Mouse (Mus musculus) forebrain, embryonic 16.5 days (tissue): ENCODE data around the gene Pusl1. TPM values are rescaled to one million over a fixed set of nuclear protein-coding genes. Genes with fewer than 3 reads are reported as not detected.
A peak's percentile ranks its signal among the peaks of the same experiment; 100 is the strongest.

Source experiments
- ATAC-seq: fragments of 200-750 bp; cut with Nextera tagmentation; 2 replicates; pipeline ENCODE4 v1.8.0; 2017; ENCODE audit warnings: mild to moderate bottlenecking, moderate library complexity
- H3K27ac ChIP-seq: fragments of 300-500 bp; sonication (generic); 2 replicates; pipeline ENCODE4 v1.5.1; 2014; ENCODE audit warnings: low read length, control low read depth
- H3K27me3 ChIP-seq: fragments of 300-500 bp; sonication (generic); replicated peaks from 2 replicates; pipeline ENCODE4 v1.6.1; 2014; ENCODE audit warnings: low read length; ENCODE audit not compliant: control insufficient read depth, insufficient read depth
- H3K36me3 ChIP-seq: fragments of 300-500 bp; sonication (generic); 2 replicates; pipeline ENCODE4 v1.6.1; 2014; ENCODE audit not compliant: control insufficient read depth, insufficient read depth
- H3K4me1 ChIP-seq: fragments of 300-500 bp; sonication (generic); replicated peaks from 2 replicates; pipeline ENCODE4 v1.6.1; 2014; ENCODE audit warnings: low read length; ENCODE audit not compliant: control insufficient read depth, insufficient read depth
- H3K4me2 ChIP-seq: fragments of 300-500 bp; sonication (generic); 2 replicates; pipeline ENCODE4 v1.6.1; 2014; ENCODE audit warnings: mild to moderate bottlenecking, low read length, control low read depth
- H3K4me3 ChIP-seq: fragments of 300-500 bp; sonication (generic); replicated peaks from 2 replicates; pipeline ENCODE4 v1.5.1; 2014; ENCODE audit warnings: mild to moderate bottlenecking, low read length, control low read depth
- H3K9ac ChIP-seq: fragments of 300-500 bp; sonication (generic); replicated peaks from 2 replicates; pipeline ENCODE4 v1.6.1; 2014; ENCODE audit warnings: low read depth, low read length, control low read depth
- H3K9me3 ChIP-seq: fragments of 300-500 bp; sonication (generic); 2 replicates; pipeline ENCODE4 v1.6.1; 2016; ENCODE audit warnings: low read length; ENCODE audit not compliant: control insufficient read depth
- WGBS: fragments of 180-500 bp; shearing (Covaris S2); extraction: QIAGEN DNeasy Blood & Tissue Kit; methylation state at CpG from one replicate; pipeline ENCODE4 v1.1.7; 2014; 5-methylcytosine and 5-hydroxymethylcytosine counted together
- polyA plus RNA-seq: library from polyadenylated mRNA; unstranded; fragments of >200 nt; fragmentation: Nextera tagmentation; extraction: Ambion mirVana; gene quantifications from 2 replicates; pipeline ENCODE4 v1.2.1, GENCODE M21; 2015

Pusl1 gene
- 68.0 and 70.3 TPM in 2 replicates for polyA plus RNA-seq

DNA sequence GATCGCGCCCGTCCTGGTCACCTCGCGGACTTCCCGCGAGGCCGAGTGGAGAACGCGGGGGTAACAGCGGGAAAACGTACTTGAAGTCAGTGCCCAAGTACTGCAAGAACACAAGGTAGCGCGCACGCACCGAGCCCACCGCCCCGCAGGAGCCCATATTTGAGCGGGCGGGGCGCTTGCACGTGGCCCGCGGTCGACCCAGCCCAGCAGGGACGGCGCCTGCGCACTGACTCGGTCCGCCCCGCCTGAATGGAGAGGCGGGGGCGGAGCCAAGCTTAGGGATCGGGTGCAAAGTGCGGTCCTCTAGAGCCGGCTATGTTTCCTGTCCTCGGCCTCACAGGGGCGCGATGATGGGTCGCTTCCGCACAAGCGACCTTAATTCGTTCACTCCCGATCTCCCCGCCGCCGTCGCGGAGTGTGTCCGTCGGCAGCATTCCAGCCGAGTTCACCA, at the start of gene Pusl1, which contains the start of gene Acap3:
Gene Pusl1, minus strand, starts transcription at position 231 of the 451 bp plus-strand sequence.
Gene Acap3, plus strand, starts transcription at position 272 of the 451 bp plus-strand sequence.
- WGBS, result under 1% methylated on average over 52 of the region's 52 CpGs
- peaks cover 48% of the 10 kb centered on the region for H3K4me1 ChIP-seq
- ATAC-seq, result peak; percentile 84
- no peaks in the 10 kb centered on the region for H3K27me3 ChIP-seq
- peaks cover 16% of the 10 kb centered on the region for H3K36me3 ChIP-seq
- peak within 1 kb of the TSS; percentile 100 for H3K27ac ChIP-seq
- H3K4me2 ChIP-seq, result peak within 1 kb of the TSS; percentile 98
- peak within 1 kb of the TSS; percentile 98 for H3K4me3 ChIP-seq
- no peaks in the 10 kb centered on the region for H3K9me3 ChIP-seq
- H3K9ac ChIP-seq, result peak within 1 kb of the TSS; percentile 97

DNA sequence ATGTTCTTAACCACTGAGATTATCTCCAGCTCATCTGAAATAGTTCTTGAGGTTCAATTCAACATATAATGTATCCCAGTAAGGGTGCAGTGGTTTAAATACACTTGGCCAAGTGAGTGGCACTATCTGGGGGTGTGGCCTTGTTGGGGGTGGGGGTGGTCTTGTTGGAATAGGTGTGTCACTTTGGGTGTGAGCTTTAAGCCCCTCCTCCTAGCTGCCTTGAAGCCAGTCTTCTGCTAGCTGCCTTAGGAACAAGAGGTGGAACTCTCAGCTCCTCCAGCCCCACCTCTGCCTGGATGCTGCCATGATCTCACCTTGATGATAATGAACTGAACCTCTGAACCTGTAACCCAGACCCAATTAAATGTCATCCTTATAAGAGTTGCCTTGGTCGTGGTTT, 40.5 kb upstream of the Pusl1 start:
- no peaks in the 10 kb centered on the region for H3K27me3 ChIP-seq
- no peak overlapping the region for H3K4me3 ChIP-seq
- no peak overlapping the region for H3K27ac ChIP-seq
- H3K9me3 ChIP-seq, result no peaks in the 10 kb centered on the region
- no peaks in the 10 kb centered on the region for H3K4me1 ChIP-seq
- 66% methylated on average over 1 of the region's 1 CpGs for WGBS
- H3K36me3 ChIP-seq, result no peaks in the 10 kb centered on the region
- H3K4me2 ChIP-seq, result no peak overlapping the region
- no peak overlapping the region for H3K9ac ChIP-seq
- no peak for ATAC-seq

DNA sequence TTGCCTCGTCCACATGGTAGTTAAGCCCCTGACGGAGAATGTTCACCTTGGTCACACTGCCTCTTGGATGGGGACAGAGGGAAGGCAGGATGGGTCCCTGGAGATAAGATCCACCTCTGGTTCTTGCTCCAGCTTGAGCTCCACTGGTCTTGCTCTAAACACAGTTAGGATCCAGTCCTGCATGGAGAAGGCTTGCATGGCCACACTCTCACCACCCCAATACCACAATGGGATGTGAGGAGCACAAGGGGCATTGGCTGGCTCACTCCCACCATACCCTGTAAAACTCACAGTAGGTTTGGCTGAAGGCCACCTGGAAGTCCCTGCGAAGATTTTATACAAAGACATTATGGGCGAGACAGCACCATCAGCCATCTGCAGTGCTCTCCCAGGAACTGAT, 17.2 kb upstream of the Pusl1 start:
- 95% methylated on average over 4 of the region's 4 CpGs for WGBS
- no peak; the same call in 1 of the 2 replicates for ATAC-seq
- H3K27ac ChIP-seq, result no peak overlapping the region

DNA sequence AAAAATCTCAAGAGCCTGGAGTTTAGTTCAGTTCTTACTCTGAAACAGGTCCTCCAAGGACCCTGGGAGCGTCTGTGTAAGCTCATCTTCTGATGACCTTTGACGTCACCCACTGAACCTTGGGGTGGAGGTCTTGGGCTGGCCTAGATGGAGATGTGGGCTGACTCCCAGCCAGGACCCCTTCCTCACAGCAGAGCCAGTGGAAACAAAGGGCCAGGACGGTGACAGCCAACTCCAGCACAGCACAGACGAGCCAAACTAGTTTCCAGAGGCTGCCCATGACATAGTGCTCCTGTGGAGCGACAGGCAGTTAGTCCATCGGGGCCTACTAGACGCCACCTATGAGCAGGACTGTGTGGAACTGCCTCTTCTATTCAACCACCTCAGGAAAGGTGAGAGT, 16.7 kb upstream of the Pusl1 start:
- Histone ChIP-seq H3K4me3 (no peak overlapping the region), H3K27me3 (no peaks in the 10 kb centered on the region), H3K36me3 (peaks cover 24% of the 10 kb centered on the region), H3K4me2 (no peak overlapping the region), H3K27ac (no peak overlapping the region), H3K9me3 (no peaks in the 10 kb centered on the region), H3K4me1 (no peaks in the 10 kb centered on the region), H3K9ac (no peak overlapping the region)
- ATAC-seq, result peak; percentile 55; the same call in 1 of the 2 replicates
- WGBS, result 86% methylated on average over 7 of the region's 7 CpGs

More for the DNA sequence above, 17.2 kb upstream of the Pusl1 start:
- Histone ChIP-seq H3K9ac (no peak overlapping the region), H3K36me3 (peaks cover 20% of the 10 kb centered on the region), H3K4me1 (no peaks in the 10 kb centered on the region), H3K4me2 (no peak overlapping the region), H3K27me3 (no peaks in the 10 kb centered on the region), H3K4me3 (no peak overlapping the region), H3K9me3 (no peaks in the 10 kb centered on the region)

DNA sequence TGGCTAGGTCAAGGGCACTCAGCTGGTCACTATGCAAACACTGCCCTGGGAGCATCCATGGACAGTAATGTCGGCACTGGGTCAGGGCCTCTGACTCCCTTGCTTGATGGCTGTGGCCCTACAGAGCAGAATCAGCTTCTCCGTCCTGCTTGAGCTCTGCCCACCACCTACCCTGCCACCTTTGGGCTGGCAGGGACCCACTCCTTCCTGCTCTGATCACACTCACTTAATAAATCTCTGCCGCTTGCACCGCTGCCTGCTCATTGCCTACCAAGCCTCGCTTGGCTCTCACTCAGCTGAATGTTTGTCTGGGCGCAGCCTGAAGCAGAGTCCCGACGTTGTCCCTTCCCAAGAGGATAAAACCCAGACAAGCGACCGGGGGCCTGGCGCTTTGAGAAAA, 15.4 kb upstream of the Pusl1 start:
- H3K9ac ChIP-seq, result no peak overlapping the region
- H3K27ac ChIP-seq, result no peak overlapping the region
- no peaks in the 10 kb centered on the region for H3K9me3 ChIP-seq
- H3K36me3 ChIP-seq, result peaks cover 36% of the 10 kb centered on the region
- no peaks in the 10 kb centered on the region for H3K4me1 ChIP-seq
- no peaks in the 10 kb centered on the region for H3K27me3 ChIP-seq
- ATAC-seq, result no peak
- H3K4me3 ChIP-seq, result no peak overlapping the region
- WGBS, result 90% methylated on average over 11 of the region's 11 CpGs
- H3K4me2 ChIP-seq, result no peak overlapping the region

DNA sequence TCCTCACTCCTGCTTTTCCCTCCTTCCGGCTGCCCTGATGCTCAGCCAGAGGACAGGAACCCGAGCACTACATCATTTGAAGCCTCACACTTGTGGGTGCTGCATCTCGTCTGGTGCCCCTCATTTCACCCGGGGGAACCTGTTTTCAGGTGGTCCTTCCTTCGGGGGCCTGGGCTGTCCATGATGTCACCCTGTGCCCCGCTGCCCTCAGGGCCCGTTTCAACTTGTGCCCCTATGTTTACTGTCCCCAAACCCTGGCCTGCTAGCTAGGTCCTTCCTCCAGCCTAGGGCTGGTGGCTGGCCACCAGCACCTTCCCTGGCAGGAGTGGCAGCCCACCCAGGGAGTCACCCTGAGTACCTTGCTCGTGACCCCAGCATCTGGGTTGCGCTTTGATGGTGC, 14.5 kb upstream of the Pusl1 start:
- no peaks in the 10 kb centered on the region for H3K27me3 ChIP-seq
- H3K9ac ChIP-seq, result no peak overlapping the region
- H3K4me2 ChIP-seq, result no peak overlapping the region
- WGBS, result 85% methylated on average over 9 of the region's 9 CpGs
- no peak overlapping the region for H3K27ac ChIP-seq
- H3K9me3 ChIP-seq, result no peaks in the 10 kb centered on the region
- ATAC-seq, result no peak
- peaks cover 45% of the 10 kb centered on the region for H3K36me3 ChIP-seq
- H3K4me3 ChIP-seq, result no peak overlapping the region
- no peaks in the 10 kb centered on the region for H3K4me1 ChIP-seq

DNA sequence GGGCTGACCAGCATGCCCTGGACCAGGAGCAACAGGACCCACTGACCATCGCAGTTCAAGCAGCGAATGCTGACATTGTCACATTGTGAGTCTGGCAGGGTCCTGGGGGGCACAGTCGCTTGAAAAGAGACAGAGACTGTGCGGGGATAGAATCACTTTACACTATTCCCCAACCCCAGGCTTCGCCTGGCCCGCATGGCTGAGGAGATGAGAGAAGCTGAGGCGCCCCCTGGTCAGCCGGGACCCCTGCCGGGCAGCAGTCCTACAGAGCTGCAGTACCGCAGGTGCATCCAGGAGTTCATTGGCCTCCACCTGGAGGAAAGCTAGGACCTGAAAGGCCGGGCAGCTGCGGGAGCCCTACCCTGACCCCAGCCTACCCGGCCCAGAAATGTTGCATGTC, 14.1 kb upstream of the Pusl1 start:
- H3K9me3 ChIP-seq, result no peaks in the 10 kb centered on the region
- no peak overlapping the region for H3K27ac ChIP-seq
- no peak overlapping the region for H3K9ac ChIP-seq
- peaks cover 49% of the 10 kb centered on the region for H3K36me3 ChIP-seq
- H3K4me2 ChIP-seq, result no peak overlapping the region
- H3K27me3 ChIP-seq, result no peaks in the 10 kb centered on the region
- 84% methylated on average over 13 of the region's 13 CpGs for WGBS
- H3K4me3 ChIP-seq, result no peak overlapping the region
- ATAC-seq, result no peak
- no peaks in the 10 kb centered on the region for H3K4me1 ChIP-seq

DNA sequence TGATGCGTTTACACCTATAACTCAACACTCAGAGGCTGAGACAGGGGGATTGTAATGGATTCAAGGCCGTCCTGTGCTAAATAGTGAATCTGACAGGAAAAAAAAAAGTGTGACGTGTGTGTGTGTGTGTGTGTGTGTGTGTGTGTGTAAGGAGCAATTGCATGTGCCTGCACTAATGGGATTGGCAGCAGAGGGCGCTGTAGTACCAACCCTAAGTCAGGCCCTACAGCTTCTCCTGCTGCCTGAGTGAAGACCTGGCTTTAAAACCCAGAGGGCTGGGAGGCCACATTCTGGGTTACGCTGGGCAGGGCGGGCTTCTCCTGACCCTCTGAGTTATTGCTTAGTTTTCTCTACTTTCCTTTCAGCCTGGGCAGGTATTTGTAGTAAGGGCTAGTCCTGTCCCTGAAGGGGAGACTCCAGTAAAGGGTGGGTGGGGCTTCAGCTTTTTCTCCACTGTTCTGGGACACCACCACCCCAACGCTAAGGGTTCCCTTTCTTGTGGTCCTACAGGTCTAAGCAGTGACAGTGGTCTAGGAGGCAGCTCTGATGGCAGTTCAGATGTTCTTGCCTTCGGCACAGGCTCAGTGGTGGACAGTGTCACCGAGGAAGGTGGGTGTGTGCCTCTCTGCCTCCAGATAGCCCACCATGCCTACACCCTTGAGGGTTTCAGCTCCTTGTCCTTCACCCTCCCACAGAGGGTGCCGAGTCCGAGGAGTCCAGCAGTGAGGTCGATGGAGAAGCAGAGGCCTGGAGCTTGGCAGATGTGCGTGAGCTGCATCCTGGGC, 12.9 kb upstream of the Pusl1 start:
- Histone ChIP-seq H3K27me3 (no peaks in the 10 kb centered on the region), H3K9ac (no peak overlapping the region), H3K4me3 (no peak overlapping the region), H3K4me1 (no peaks in the 10 kb centered on the region), H3K9me3 (no peaks in the 10 kb centered on the region), H3K4me2 (no peak overlapping the region), H3K27ac (no peak overlapping the region), H3K36me3 (peaks cover 57% of the 10 kb centered on the region)
- 93% methylated on average over 13 of the region's 13 CpGs for WGBS
- no peak for ATAC-seq

DNA sequence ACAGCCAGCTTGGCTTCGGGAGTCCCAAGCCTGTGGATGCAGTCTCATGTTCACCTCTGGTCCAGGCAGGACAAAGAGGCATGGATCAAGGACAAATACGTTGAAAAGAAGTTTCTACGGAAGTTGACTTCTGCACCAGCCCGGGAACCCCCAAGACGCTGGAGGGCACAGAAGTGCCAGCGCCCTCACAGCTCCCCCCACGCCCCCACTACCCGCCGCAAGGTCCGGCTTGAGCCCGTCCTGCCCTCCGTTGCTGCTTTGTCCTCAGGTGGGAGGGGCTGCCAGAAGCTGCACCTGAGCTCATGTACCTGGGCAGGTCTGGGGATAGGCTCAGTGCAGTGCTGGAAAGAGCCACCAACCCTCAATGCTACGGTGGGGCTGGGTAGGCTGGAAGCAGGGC, 11.7 kb upstream of the Pusl1 start:
- H3K36me3 ChIP-seq, result peaks cover 68% of the 10 kb centered on the region
- H3K4me1 ChIP-seq, result no peaks in the 10 kb centered on the region
- H3K27ac ChIP-seq, result no peak overlapping the region
- no peaks in the 10 kb centered on the region for H3K27me3 ChIP-seq
- no peak for ATAC-seq
- WGBS, result 97% methylated on average over 12 of the region's 13 CpGs
- no peak overlapping the region for H3K4me3 ChIP-seq
- no peak overlapping the region for H3K4me2 ChIP-seq
- H3K9me3 ChIP-seq, result no peaks in the 10 kb centered on the region
- no peak overlapping the region for H3K9ac ChIP-seq
